Mouse (Mus musculus): ENCODE measurements around the gene Lrrfip1. TPM values are rescaled to one million over a fixed set of nuclear protein-coding genes. Genes with fewer than 3 reads are reported as not detected.

The Lrrfip1 gene
- polyA plus RNA-seq, 2 experiments = 9.4 to 12.5 TPM

DNA sequence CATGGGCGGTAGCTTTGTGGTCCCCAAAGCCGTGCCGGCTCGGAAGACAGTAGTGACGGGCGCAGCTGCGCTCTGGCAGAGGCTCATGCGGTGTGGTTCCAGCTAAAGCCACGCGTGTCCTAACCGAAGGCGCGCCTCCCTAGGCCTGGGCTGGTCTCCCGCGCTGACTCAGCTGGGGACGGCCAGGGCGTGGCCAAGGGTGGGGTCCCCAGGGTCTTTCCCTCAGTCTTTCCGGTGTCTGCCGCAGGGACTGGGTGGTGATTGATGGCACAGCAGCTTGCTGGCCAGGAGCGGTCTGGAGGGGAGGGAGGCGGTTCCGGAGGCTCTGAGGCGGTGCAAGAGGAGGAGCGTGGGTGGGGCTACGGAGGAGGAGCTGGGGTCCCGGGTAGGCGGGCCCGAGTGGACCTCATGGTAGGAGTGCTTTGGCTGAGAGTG, 54.2 kb downstream of the Lrrfip1 start:
- Histone ChIP-seq H3K4me1 (replicated peaks; ENCODE audit: control insufficient read depth in 2 of 2, insufficient read depth in 2 of 2, low read length in 1 of 2) (peaks cover 0 to 25% of the 10 kb centered on the region in 2 experiments; a peak in 2 of 4 replicates), H3K27ac (no peak overlapping the region), H3K36me3 (replicated peaks; ENCODE audit: control insufficient read depth, insufficient read depth, low read depth) (no peaks in the 10 kb centered on the region), H3K9me3 (ENCODE audit: control insufficient read depth, low read length) (no peaks in the 10 kb centered on the region), H3K9ac (replicated peaks) (no peak overlapping the region), H3K27me3 (ENCODE audit: control insufficient read depth, insufficient read depth, low read length) (no peaks in the 10 kb centered on the region; the same call in none of the 2 replicates), H3K4me2 (ENCODE audit: low read depth) (peak overlapping the region; percentile 64), H3K4me3 (ENCODE audit: insufficient read depth in 1 of 2, low read depth in 2 of 2, low read length in 2 of 2) (peak overlapping the region; percentile 58 to 66)
- under 1% methylated on average over 28 of the region's 28 CpGs for WGBS (ENCODE audit: insufficient replicate concordance)
- DNase-seq (ENCODE audit: low read depth in 3 of 3, low spot score in 3 of 3) (peak; percentile 62 to 71 (median 68)), ATAC-seq (ENCODE audit: insufficient read depth) (peak; percentile 88)
- TF ChIP-seq CTCF (IDR thresholded peaks at IDR 0.05; ENCODE audit: low read depth) (no peak), EP300 (IDR thresholded peaks at IDR 0.05; ENCODE audit: low read depth) (no peak)

DNA sequence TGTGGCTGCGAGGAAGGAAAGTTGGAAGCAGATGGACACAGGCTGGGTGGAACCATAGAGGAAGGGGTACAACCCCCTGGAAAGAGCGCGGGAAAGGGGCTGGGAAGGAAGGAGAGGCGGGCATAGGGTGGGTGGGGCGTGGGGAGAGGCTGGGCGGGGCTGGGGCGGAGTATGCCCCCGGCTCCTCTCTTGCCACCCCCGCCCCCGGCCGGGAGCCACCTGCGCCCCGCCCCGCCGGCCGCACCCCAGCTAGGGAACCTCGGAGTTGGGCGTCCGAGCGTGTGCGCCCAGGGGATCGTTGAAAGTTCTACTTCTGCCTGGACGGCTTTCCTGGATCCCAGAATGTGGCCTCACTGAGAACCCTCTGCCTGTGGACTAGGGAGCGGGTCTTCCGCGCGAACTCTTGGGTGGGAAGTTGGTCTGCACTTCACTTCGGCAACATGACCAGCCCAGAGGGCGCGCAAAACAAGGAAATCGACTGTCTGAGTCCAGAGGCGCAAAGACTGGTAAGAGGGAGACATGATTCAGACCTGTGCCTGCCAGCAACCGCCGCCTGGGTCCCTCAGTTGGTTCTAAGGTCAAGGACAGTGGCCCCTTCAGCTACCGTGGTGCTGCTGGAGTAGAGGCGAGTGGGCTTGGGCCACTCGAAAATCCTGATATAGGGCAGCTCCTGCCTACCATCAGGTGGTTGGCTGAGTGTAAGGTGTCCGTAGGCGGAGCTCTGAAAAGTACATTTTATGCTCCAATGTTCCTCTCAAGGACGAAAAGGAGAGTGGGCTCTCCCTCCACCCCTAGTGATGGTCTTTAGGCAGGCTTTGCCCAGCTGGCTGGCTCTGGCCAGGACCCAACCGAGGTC, 54.9 kb downstream of the Lrrfip1 start:
- DNase-seq (ENCODE audit: low read depth in 3 of 3, low spot score in 3 of 3) (peak in 2 of 3 experiments; percentile 35 to 38), ATAC-seq (ENCODE audit: insufficient read depth) (peak; percentile 82)
- no peaks in the 10 kb centered on the region for H3K9me3 ChIP-seq (ENCODE audit: control insufficient read depth, low read length)
- H3K4me2 ChIP-seq (ENCODE audit: low read depth) = peak overlapping the region; percentile 64
- peak overlapping the region; percentile 58 to 66 for H3K4me3 ChIP-seq (ENCODE audit: insufficient read depth in 1 of 2, low read depth in 2 of 2, low read length in 2 of 2)
- H3K9ac ChIP-seq (replicated peaks) = peak overlapping the region; percentile 45
- H3K27me3 ChIP-seq (ENCODE audit: control insufficient read depth, insufficient read depth, low read length) = no peaks in the 10 kb centered on the region; the same call in none of the 2 replicates
- TF ChIP-seq EP300 (IDR thresholded peaks at IDR 0.05; ENCODE audit: low read depth) (no peak), CTCF (IDR thresholded peaks at IDR 0.05; ENCODE audit: low read depth) (0 out of 2 replicates have a peak, but pooled peaks have one; percentile 6)
- no peak overlapping the region for H3K27ac ChIP-seq
- 0% methylated on average over 39 of the region's 41 CpGs for WGBS (ENCODE audit: insufficient replicate concordance)
- H3K36me3 ChIP-seq (replicated peaks; ENCODE audit: control insufficient read depth, insufficient read depth, low read depth) = no peaks in the 10 kb centered on the region
- H3K4me1 ChIP-seq (replicated peaks; ENCODE audit: control insufficient read depth in 2 of 2, insufficient read depth in 2 of 2, low read length in 1 of 2) = peaks cover 0 to 30% of the 10 kb centered on the region in 2 experiments; a peak in 2 of 4 replicates

DNA sequence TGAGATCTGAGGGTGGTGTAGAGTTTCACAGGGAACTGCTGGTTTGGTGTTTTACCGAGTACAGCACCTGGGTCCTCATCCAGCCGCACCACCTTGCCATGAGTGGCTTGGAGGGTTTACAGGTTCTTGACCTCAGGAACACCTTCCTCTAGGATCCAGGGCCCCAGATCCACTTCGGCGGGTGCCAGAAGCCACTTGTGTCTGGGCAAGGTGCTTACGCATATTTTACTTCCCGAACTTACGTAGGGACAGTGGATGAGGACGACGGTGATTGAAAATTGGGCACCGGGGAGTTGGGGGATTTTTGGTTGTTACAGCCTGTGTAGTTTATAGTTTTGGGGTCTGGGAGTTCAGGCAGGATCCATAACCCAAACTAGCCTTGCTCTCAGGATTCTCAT, 55.5 kb downstream of the Lrrfip1 start:
- ATAC-seq (ENCODE audit: insufficient read depth) = no peak
- peaks cover 0 to 31% of the 10 kb centered on the region in 2 experiments; a peak in 2 of 4 replicates for H3K4me1 ChIP-seq (replicated peaks; ENCODE audit: control insufficient read depth in 2 of 2, insufficient read depth in 2 of 2, low read length in 1 of 2)
- no peak for TF ChIP-seq CTCF (IDR thresholded peaks at IDR 0.05; ENCODE audit: low read depth)
- no peak for TF ChIP-seq EP300 (IDR thresholded peaks at IDR 0.05; ENCODE audit: low read depth)
- WGBS (ENCODE audit: insufficient replicate concordance) = 10% methylated on average over 10 of the region's 10 CpGs
- H3K4me2 ChIP-seq (ENCODE audit: low read depth) = peak overlapping the region; percentile 64
- H3K36me3 ChIP-seq (replicated peaks; ENCODE audit: control insufficient read depth, insufficient read depth, low read depth) = no peaks in the 10 kb centered on the region
- DNase-seq (ENCODE audit: low read depth in 3 of 3, low spot score in 3 of 3) = no peak
- H3K4me3 ChIP-seq (ENCODE audit: insufficient read depth in 1 of 2, low read depth in 2 of 2, low read length in 2 of 2) = peak overlapping the region; percentile 58
- no peak overlapping the region for H3K27ac ChIP-seq
- H3K27me3 ChIP-seq (ENCODE audit: control insufficient read depth, insufficient read depth, low read length) = no peaks in the 10 kb centered on the region; the same call in none of the 2 replicates
- H3K9ac ChIP-seq (replicated peaks) = peak overlapping the region; percentile 5; the same call in 1 of the 2 replicates
- H3K9me3 ChIP-seq (ENCODE audit: control insufficient read depth, low read length) = no peaks in the 10 kb centered on the region

DNA sequence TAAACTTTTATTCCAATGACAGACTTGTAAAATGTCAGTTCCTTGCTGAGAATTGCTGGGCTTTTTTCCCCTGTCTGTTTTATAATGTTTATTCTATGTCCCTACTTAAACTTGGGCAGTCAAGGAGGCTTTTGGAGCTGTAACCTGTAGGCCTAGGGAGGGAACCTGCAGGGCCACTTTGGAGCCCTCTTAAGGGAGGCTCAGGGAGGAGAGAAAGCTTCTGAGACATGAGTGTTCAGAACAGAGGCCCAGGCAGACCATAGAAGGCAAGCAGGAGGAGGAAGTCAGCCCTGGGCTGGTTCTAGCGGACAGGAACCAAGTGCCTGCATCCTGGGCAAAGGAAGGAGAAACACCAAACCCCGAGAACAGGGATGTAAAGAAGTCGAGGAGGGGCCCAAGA, 56.3 kb downstream of the Lrrfip1 start:
- Histone ChIP-seq H3K36me3 (replicated peaks; ENCODE audit: control insufficient read depth, insufficient read depth, low read depth) (no peaks in the 10 kb centered on the region), H3K9ac (replicated peaks) (no peak overlapping the region), H3K4me1 (replicated peaks; ENCODE audit: control insufficient read depth in 2 of 2, insufficient read depth in 2 of 2, low read length in 1 of 2) (peaks cover 0 to 31% of the 10 kb centered on the region in 2 experiments; a peak in 2 of 4 replicates), H3K27ac (no peak overlapping the region), H3K9me3 (ENCODE audit: control insufficient read depth, low read length) (no peaks in the 10 kb centered on the region), H3K4me2 (ENCODE audit: low read depth) (peak overlapping the region; percentile 64), H3K27me3 (ENCODE audit: control insufficient read depth, insufficient read depth, low read length) (no peaks in the 10 kb centered on the region; the same call in none of the 2 replicates), H3K4me3 (ENCODE audit: insufficient read depth in 1 of 2, low read depth in 2 of 2, low read length in 2 of 2) (peak overlapping the region in 1 of 2 experiments; percentile 58; a peak in 2 of 4 replicates)
- DNase-seq (ENCODE audit: low read depth in 3 of 3, low spot score in 3 of 3) (no peak), ATAC-seq (ENCODE audit: insufficient read depth) (no peak)
- WGBS (ENCODE audit: insufficient replicate concordance) = 29% methylated on average over 3 of the region's 3 CpGs
- no peak for TF ChIP-seq CTCF (IDR thresholded peaks at IDR 0.05; ENCODE audit: low read depth)
- TF ChIP-seq EP300 (IDR thresholded peaks at IDR 0.05; ENCODE audit: low read depth) = no peak

DNA sequence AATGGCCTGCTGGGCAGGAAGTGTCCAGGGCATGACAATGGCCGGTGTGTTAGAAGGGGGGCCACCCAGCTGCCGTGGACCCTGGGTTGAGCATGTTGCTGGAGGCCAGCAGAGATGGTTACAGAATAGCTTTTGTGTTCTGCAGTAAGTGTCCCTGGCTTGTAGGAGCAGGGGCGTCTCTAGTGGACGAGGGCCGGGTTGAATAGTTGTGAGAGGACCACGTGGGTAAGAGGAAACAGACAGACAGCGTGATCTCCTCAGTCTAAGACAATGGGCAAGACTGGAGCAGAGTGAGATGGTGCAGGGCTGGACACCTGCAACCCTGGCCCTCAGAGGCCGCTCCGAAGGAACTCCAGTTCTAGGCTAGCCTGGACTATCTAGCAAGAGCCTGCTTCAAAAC, 57.2 kb downstream of the Lrrfip1 start:
- Histone ChIP-seq H3K4me2 (ENCODE audit: low read depth) (peak overlapping the region; percentile 64), H3K36me3 (replicated peaks; ENCODE audit: control insufficient read depth, insufficient read depth, low read depth) (no peaks in the 10 kb centered on the region), H3K27ac (no peak overlapping the region), H3K9me3 (ENCODE audit: control insufficient read depth, low read length) (no peaks in the 10 kb centered on the region), H3K9ac (replicated peaks) (no peak overlapping the region), H3K4me1 (replicated peaks; ENCODE audit: control insufficient read depth in 2 of 2, insufficient read depth in 2 of 2, low read length in 1 of 2) (peaks cover 0 to 31% of the 10 kb centered on the region in 2 experiments; a peak in 2 of 4 replicates), H3K27me3 (ENCODE audit: control insufficient read depth, insufficient read depth, low read length) (no peaks in the 10 kb centered on the region; the same call in none of the 2 replicates), H3K4me3 (ENCODE audit: insufficient read depth in 1 of 2, low read depth in 2 of 2, low read length in 2 of 2) (no peak overlapping the region)
- no peak for DNase-seq (ENCODE audit: low read depth in 3 of 3, low spot score in 3 of 3)
- no peak for TF ChIP-seq EP300 (IDR thresholded peaks at IDR 0.05; ENCODE audit: low read depth)
- 48% methylated on average over 9 of the region's 9 CpGs for whole genome bisulfite sequencing (ENCODE audit: insufficient replicate concordance)
- no peak for ATAC-seq (ENCODE audit: insufficient read depth)

Measured in liver, embryonic 14.5 days (tissue).